Mouse (Mus musculus) CH12.LX (cell line): Measurements from ENCODE around the gene Coq8b. TPM values are rescaled to one million over a fixed set of nuclear protein-coding genes. Genes with fewer than 3 reads are reported as not detected.
A peak's percentile ranks its signal among the peaks of the same experiment; 100 is the strongest.

Experiments
- DNase-seq: peaks from one replicate; pipeline ENCODE4 v3.0.0-alpha.2; 2013; ENCODE audit errors: extremely low read depth
- H3K27ac ChIP-seq: 2 replicates; pipeline ENCODE4 v1.5.1; 2012; ENCODE audit warnings: low read depth, mild to moderate bottlenecking, control low read depth, moderate library complexity; ENCODE audit not compliant: insufficient read depth
- H3K27me3 ChIP-seq: replicated peaks from 2 replicates; pipeline ENCODE3; 2012; ENCODE audit warnings: inconsistent platforms
- H3K36me3 ChIP-seq, 2 experiments: replicated peaks in 1 of 2; 2 replicates each; pipeline versions ENCODE3 to v1.6.1; 2012; ENCODE audit warnings: inconsistent platforms in 1 of 2, low read length in 1 of 2, mild to moderate bottlenecking in 1 of 2, mixed read lengths in 1 of 2, moderate library complexity in 1 of 2; ENCODE audit not compliant: control insufficient read depth in 1 of 2, insufficient read depth in 1 of 2
- H3K4me1 ChIP-seq, 2 experiments: 2 replicates each; pipeline ENCODE4 v1.6.1; 2012; ENCODE audit warnings: inconsistent platforms in 1 of 2, moderate library complexity in 1 of 2; ENCODE audit not compliant: insufficient read depth in 2 of 2, control insufficient read depth in 1 of 2
- H3K4me2 ChIP-seq: 2 replicates; pipeline ENCODE4 v1.6.1; 2012; ENCODE audit warnings: low read depth, mild to moderate bottlenecking, control low read depth; ENCODE audit not compliant: poor library complexity, insufficient read depth, severe bottlenecking
- H3K4me3 ChIP-seq, 3 experiments: fragments of 150-350 bp in 1 of 3; sonication (generic) in 1 of 3; replicated peaks in 1 of 3; 2 replicates each; pipeline versions ENCODE3 to v1.5.1; 2011 to 2012; ENCODE audit warnings: low read depth in 2 of 3, low read length in 2 of 3, mild to moderate bottlenecking in 2 of 3, moderate library complexity in 2 of 3, control low read depth in 1 of 3, improper control_type of control experiment in 1 of 3, inconsistent platforms in 1 of 3, mixed read lengths in 1 of 3; ENCODE audit not compliant: poor library complexity in 1 of 3
- H3K79me2 ChIP-seq: replicated peaks from 2 replicates; pipeline ENCODE4 v1.6.1; 2012; ENCODE audit warnings: mild to moderate bottlenecking, moderate library complexity; ENCODE audit not compliant: control insufficient read depth, poor library complexity, insufficient read depth, severe bottlenecking; ENCODE audit errors: extremely low read depth
- H3K9ac ChIP-seq: 2 replicates; pipeline ENCODE4 v1.6.1; 2012; ENCODE audit warnings: low read depth, mild to moderate bottlenecking, control low read depth, moderate library complexity; ENCODE audit not compliant: insufficient read depth
- H3K9me3 ChIP-seq: replicated peaks from 2 replicates; pipeline ENCODE3; 2012; ENCODE audit warnings: low read length, inconsistent platforms, mixed read lengths
- BHLHE40 ChIP-seq: IDR thresholded peaks from 2 replicates; pipeline ENCODE4 v1.6.1; 2011; ENCODE audit warnings: mild to moderate bottlenecking, low read depth, low read length, improper control_type of control experiment
- CHD1 ChIP-seq: IDR thresholded peaks from 2 replicates; pipeline ENCODE4 v1.6.1; 2012; ENCODE audit warnings: low read depth, low read length, improper control_type of control experiment, inconsistent platforms
- E2F4 ChIP-seq: IDR thresholded peaks from 2 replicates; pipeline ENCODE4 v1.6.1; 2011; ENCODE audit warnings: low read depth, low read length, improper control_type of control experiment; ENCODE audit not compliant: insufficient replicate concordance
- ELF1 ChIP-seq: IDR thresholded peaks from 2 replicates; pipeline ENCODE4 v1.6.1; 2014; ENCODE audit warnings: low read depth, mild to moderate bottlenecking, inconsistent platforms, low read length, improper control_type of control experiment
- ETS1 ChIP-seq: conservative IDR thresholded peaks from 2 replicates; pipeline ENCODE4 v1.6.1; 2012; ENCODE audit warnings: low read depth, mild to moderate bottlenecking, inconsistent platforms, low read length, improper control_type of control experiment, moderate library complexity
- HCFC1 ChIP-seq: IDR thresholded peaks from 2 replicates; pipeline ENCODE4 v1.6.1; 2012; ENCODE audit warnings: low read depth, mild to moderate bottlenecking, inconsistent platforms, low read length, improper control_type of control experiment
- IRF4 ChIP-seq: IDR thresholded peaks from 2 replicates; pipeline ENCODE4 v1.6.1; 2014; ENCODE audit warnings: low read depth, mild to moderate bottlenecking, inconsistent platforms, low read length, improper control_type of control experiment
- JUND ChIP-seq: conservative IDR thresholded peaks from 2 replicates; pipeline ENCODE4 v1.6.1; 2011; ENCODE audit warnings: low read depth, low read length, improper control_type of control experiment
- MAFK ChIP-seq: IDR thresholded peaks from 2 replicates; pipeline ENCODE4 v1.6.1; 2011; ENCODE audit warnings: low read length, improper control_type of control experiment; ENCODE audit not compliant: insufficient replicate concordance
- MEF2A ChIP-seq: IDR thresholded peaks from 2 replicates; pipeline ENCODE4 v1.6.1; 2014; ENCODE audit warnings: low read depth, mild to moderate bottlenecking, inconsistent platforms, low read length, improper control_type of control experiment, borderline replicate concordance
- MXI1 ChIP-seq: IDR thresholded peaks from 2 replicates; pipeline ENCODE4 v1.6.1; 2011; ENCODE audit warnings: mild to moderate bottlenecking, low read depth, low read length, improper control_type of control experiment
- MYC ChIP-seq: IDR thresholded peaks from 2 replicates; pipeline ENCODE4 v1.6.1; 2011; ENCODE audit warnings: low read depth, mild to moderate bottlenecking, improper control_type of control experiment, low read length
- NELFE ChIP-seq: IDR thresholded peaks from 2 replicates; pipeline ENCODE4 v1.6.1; 2011; ENCODE audit warnings: low read depth, low read length, improper control_type of control experiment
- NRF1 ChIP-seq: IDR thresholded peaks from 2 replicates; pipeline ENCODE4 v1.6.1; 2014; ENCODE audit warnings: low read depth, mild to moderate bottlenecking, inconsistent platforms, low read length, improper control_type of control experiment, moderate library complexity
- PAX5 ChIP-seq: IDR thresholded peaks from 2 replicates; pipeline ENCODE4 v1.6.1; 2012; ENCODE audit warnings: low read length, inconsistent platforms, mixed read lengths
- POLR2A ChIP-seq: IDR thresholded peaks from 2 replicates; pipeline ENCODE4 v1.6.1; 2011; ENCODE audit warnings: low read depth, mild to moderate bottlenecking, improper control_type of control experiment, low read length
- POLR2AphosphoS2 ChIP-seq: IDR thresholded peaks from 2 replicates; pipeline ENCODE4 v1.6.1; 2011; ENCODE audit warnings: low read depth, low read length, improper control_type of control experiment
- RAD21 ChIP-seq: IDR thresholded peaks from 2 replicates; pipeline ENCODE4 v1.6.1; 2011; ENCODE audit warnings: low read depth, mild to moderate bottlenecking, low read length, improper control_type of control experiment, moderate library complexity
- SIN3A ChIP-seq: IDR thresholded peaks from 2 replicates; pipeline ENCODE4 v1.6.1; 2012; ENCODE audit warnings: low read length, improper control_type of control experiment, inconsistent platforms
- SMC3 ChIP-seq: IDR thresholded peaks from 2 replicates; pipeline ENCODE4 v1.6.1; 2011; ENCODE audit warnings: low read depth, low read length, improper control_type of control experiment
- TBP ChIP-seq: conservative IDR thresholded peaks from 2 replicates; pipeline ENCODE4 v1.6.1; 2011; ENCODE audit warnings: low read depth, low read length, improper control_type of control experiment
- dilution Hi-C: fragments of 300-500 bp; cut with MboI; formaldehyde crosslinking; loops from 2 replicates; pipeline ENCODE4 v1.14.3; 2020; ENCODE audit warnings: low sequenced_read_pairs; ENCODE audit not compliant: extremely low pct_unique_long_range_greater_than_20kb, extremely low pct_ligation_motif_present
- in situ Hi-C: fragments of 300-500 bp; cut with MboI; formaldehyde crosslinking; loops from 3 replicates; pipeline ENCODE4 v1.14.3; 2019; ENCODE audit warnings: low sequenced_read_pairs, low pct_ligation_motif_present, low pct_unique_long_range_greater_than_20kb, mixed read lengths
- polyA plus RNA-seq: library from polyadenylated mRNA; unstranded; fragments of >175 nt; gene quantifications from 2 replicates; pipeline ENCODE4 v1.2.1, GENCODE M21; 2012; ENCODE audit warnings: low read depth; ENCODE audit not compliant: insufficient read length
- total RNA-seq, 2 experiments: library from RNA; depleted of rRNA; stranded (reverse); fragments of 300-350 nt in 1 of 2; fragments of >200 nt in 1 of 2; gene quantifications; 2 replicates each; pipeline ENCODE4 v1.2.3; 2012 to 2014

Coq8b gene
- total and polyA plus RNA-seq, 3 experiments, result 19.7 to 26.5 (median 21.3) TPM

- in situ Hi-C loops, result no loop called here
Measured at GRCm38 (mm10) chr7:27257852-27258204, 25.0 kb downstream of the Coq8b start.

GRCm38 (mm10) chr7:27258205-27258899, 25.5 kb downstream of the Coq8b start, which contains the start of gene Numbl:
Numbl (plus strand) TSS chr7:27258433.
- no peaks in the 10 kb centered on the region for H3K79me2 ChIP-seq
- DNase-seq, result peak; percentile 94
- no peaks in the 10 kb centered on the region for H3K27me3 ChIP-seq
- in situ Hi-C loops (no loop called here), dilution Hi-C loops (no loop called here)
- TF ChIP-seq POLR2A (peak; percentile 53; the same call in 1 of the 2 replicates), ELF1 (peak; percentile 31; the same call in 1 of the 2 replicates), MYC (no peak), MAFK (peak; percentile 48; the same call in 1 of the 2 replicates), MEF2A (no peak), MXI1 (no peak), PAX5 (no peak), SMC3 (no peak), HCFC1 (peak; percentile 26; the same call in 1 of the 2 replicates), NRF1 (no peak), POLR2AphosphoS2 (no peak), JUND (no peak), CHD1 (no peak), NELFE (no peak), E2F4 (no peak), SIN3A (no peak)
- H3K27ac ChIP-seq, result peak within 1 kb of the TSS; percentile 20; the same call in 1 of the 2 replicates
- peaks cover 8 to 49% of the 10 kb centered on the region in 2 experiments for H3K36me3 ChIP-seq
- H3K9me3 ChIP-seq, result peaks cover 6% of the 10 kb centered on the region
- peak within 1 kb of the TSS; percentile 90 for H3K4me2 ChIP-seq
- peak within 1 kb of the TSS; percentile 51 to 69 (median 58) for H3K4me3 ChIP-seq
- H3K9ac ChIP-seq, result peak within 1 kb of the TSS; percentile 81
- peaks cover 5 to 21% of the 10 kb centered on the region in 2 experiments for H3K4me1 ChIP-seq

More at GRCm38 (mm10) chr7:27257852-27258204, 25.0 kb downstream of the Coq8b start:
- dilution Hi-C loops, result no loop called here
- Histone ChIP-seq H3K27ac (no peak overlapping the region; the same call in 1 of the 2 replicates), H3K4me1 (peaks cover 5 to 21% of the 10 kb centered on the region in 2 experiments), H3K4me2 (peak overlapping the region; percentile 90), H3K9me3 (peaks cover 6% of the 10 kb centered on the region), H3K4me3 (peak overlapping the region in 2 of 3 experiments; percentile 30 to 58), H3K36me3 (peaks cover 13 to 52% of the 10 kb centered on the region in 2 experiments), H3K9ac (peak overlapping the region; percentile 61), H3K27me3 (no peaks in the 10 kb centered on the region)
- DNase-seq, result no peak
- TF ChIP-seq IRF4, result no peak
- no peak for TF ChIP-seq TBP
- no peak for TF ChIP-seq BHLHE40
- no peak for TF ChIP-seq ETS1
- no peak for TF ChIP-seq MEF2A
- TF ChIP-seq RAD21, result no peak
- TF ChIP-seq, all 38 proteins: peak for 0
- H3K79me2 ChIP-seq, result no peaks in the 10 kb centered on the region
